Mouse (Mus musculus): ENCODE results near the gene Ranbp3l.

The Ranbp3l gene

DNA sequence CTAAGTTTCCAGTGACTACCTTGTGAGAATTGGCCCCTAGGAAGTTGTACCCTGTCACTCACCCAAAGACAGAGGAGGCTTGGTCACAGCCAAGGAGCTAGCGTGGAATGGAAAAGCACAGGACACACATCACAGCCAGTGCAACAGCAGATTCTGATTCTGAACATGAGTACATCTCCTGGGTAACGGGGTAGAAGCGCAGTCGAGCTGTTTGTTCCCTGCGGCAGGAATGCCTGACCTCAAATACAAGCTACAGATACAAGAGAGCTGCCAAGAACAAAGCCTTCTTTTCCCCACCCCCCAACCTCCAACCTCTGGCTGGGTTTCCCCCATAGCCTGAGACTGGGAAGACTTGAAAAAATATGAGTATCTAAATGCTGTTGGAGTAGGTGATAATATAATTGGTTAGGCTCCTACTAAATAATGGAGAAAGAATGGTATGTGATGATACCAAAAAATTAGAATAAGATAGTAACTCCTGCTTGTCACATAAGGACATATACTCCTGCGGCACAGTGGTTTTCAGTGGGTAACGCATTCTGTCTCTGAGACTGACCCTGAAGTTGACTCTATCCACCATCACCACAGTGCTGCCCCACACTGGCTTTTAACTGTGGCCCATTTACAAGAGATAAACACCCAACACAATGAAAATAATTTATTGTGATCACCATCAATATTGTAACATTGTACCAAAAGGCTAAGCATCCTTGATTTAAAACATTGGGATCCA is 93.6 kb downstream of the Ranbp3l start:
- in situ Hi-C loops (cut with MboI; ENCODE audit: low pct_unique_long_range_greater_than_20kb in 1 of 2, low sequenced_read_pairs in 2 of 2, unreplicated experiment in 1 of 2): no loop called here

GRCm38 (mm10) chr15:9068881-9069280 is 101.1 kb downstream of the Ranbp3l start:
- in situ Hi-C loops (cut with MboI; ENCODE audit: low pct_unique_long_range_greater_than_20kb in 1 of 2, low sequenced_read_pairs in 2 of 2, unreplicated experiment in 1 of 2): no loop called here

GRCm38 (mm10) chr15:9070353-9070752 is 102.6 kb downstream of the Ranbp3l start:
- in situ Hi-C loops (cut with MboI; ENCODE audit: low pct_unique_long_range_greater_than_20kb in 1 of 2, low sequenced_read_pairs in 2 of 2, unreplicated experiment in 1 of 2): no loop called here

- in situ Hi-C loops (cut with MboI; ENCODE audit: low pct_unique_long_range_greater_than_20kb in 1 of 2, low sequenced_read_pairs in 2 of 2, unreplicated experiment in 1 of 2): no loop called here
Measured at GRCm38 (mm10) chr15:9070912-9071555, 103.3 kb downstream of the Ranbp3l start, which contains the start of gene Nadk2. Gene Nadk2 (plus strand): TSS chr15:9071260.

GRCm38 (mm10) chr15:9071556-9072544 is 104.1 kb downstream of the Ranbp3l start:
- in situ Hi-C loops (cut with MboI; ENCODE audit: low pct_unique_long_range_greater_than_20kb in 1 of 2, low sequenced_read_pairs in 2 of 2, unreplicated experiment in 1 of 2): no loop called here

DNA sequence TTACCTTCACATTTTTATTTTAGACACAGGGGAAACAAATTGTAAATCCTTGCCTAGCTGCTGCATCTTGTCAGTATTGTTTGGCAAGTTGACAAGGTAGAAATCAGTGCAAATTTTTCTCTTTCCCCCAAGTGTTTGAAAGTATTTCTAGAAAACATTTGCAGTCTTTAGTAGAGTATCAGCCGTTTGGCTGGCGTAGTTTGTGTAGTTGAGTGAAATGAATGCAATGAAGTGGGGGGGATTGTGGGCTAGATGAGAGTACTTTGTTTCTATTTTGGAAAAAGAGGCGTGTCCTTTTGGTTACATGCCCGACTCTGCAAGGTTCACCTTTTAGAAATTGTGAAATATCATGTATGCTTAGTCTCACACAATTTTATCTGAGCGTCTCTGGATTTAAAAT is 104.9 kb downstream of the Ranbp3l start:
- in situ Hi-C loops (cut with MboI; ENCODE audit: low pct_unique_long_range_greater_than_20kb in 1 of 2, low sequenced_read_pairs in 2 of 2, unreplicated experiment in 1 of 2): no loop called here

GRCm38 (mm10) chr15:9073067-9073608 is 105.4 kb downstream of the Ranbp3l start:
- in situ Hi-C loops (cut with MboI; ENCODE audit: low pct_unique_long_range_greater_than_20kb in 1 of 2, low sequenced_read_pairs in 2 of 2, unreplicated experiment in 1 of 2): no loop called here

- in situ Hi-C loops (cut with MboI; ENCODE audit: low pct_unique_long_range_greater_than_20kb in 1 of 2, low sequenced_read_pairs in 2 of 2, unreplicated experiment in 1 of 2): no loop called here
Measured at GRCm38 (mm10) chr15:9073684-9074083, 105.9 kb downstream of the Ranbp3l start.

- in situ Hi-C loops (cut with MboI; ENCODE audit: low pct_unique_long_range_greater_than_20kb in 1 of 2, low sequenced_read_pairs in 2 of 2, unreplicated experiment in 1 of 2): no loop called here
Measured at GRCm38 (mm10) chr15:9074139-9074538, 106.4 kb downstream of the Ranbp3l start.

DNA sequence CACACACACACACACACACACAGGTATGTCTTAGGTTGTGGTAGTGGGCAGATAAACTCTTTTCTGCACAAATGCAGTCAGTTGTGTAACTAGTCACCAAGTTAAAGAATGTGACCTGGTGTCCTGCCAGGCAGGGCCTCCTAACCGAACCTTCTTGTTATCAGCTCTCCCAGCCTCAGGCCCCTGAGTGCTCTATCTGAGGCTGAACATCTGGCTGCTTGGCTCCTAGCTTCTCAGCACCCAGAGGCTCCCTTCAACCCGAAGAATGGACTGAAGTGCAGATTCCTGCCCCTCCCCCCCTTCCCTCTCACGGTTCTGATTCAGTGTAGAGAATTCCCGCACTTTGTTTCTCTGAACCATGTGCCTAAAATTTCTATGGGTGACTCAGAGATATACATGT is 106.9 kb downstream of the Ranbp3l start:
- in situ Hi-C loops (cut with MboI; ENCODE audit: low pct_unique_long_range_greater_than_20kb in 1 of 2, low sequenced_read_pairs in 2 of 2, unreplicated experiment in 1 of 2): no loop called here

GRCm38 (mm10) chr15:9075608-9076200 is 108.0 kb downstream of the Ranbp3l start:
- in situ Hi-C loops (cut with MboI; ENCODE audit: low pct_unique_long_range_greater_than_20kb in 1 of 2, low sequenced_read_pairs in 2 of 2, unreplicated experiment in 1 of 2): no loop called here

GRCm38 (mm10) chr15:9078481-9079300 is 110.9 kb downstream of the Ranbp3l start:
- in situ Hi-C loops (cut with MboI; ENCODE audit: low pct_unique_long_range_greater_than_20kb in 1 of 2, low sequenced_read_pairs in 2 of 2, unreplicated experiment in 1 of 2): no loop called here

GRCm38 (mm10) chr15:9079626-9080025 is 111.9 kb downstream of the Ranbp3l start:
- in situ Hi-C loops (cut with MboI; ENCODE audit: low pct_unique_long_range_greater_than_20kb in 1 of 2, low sequenced_read_pairs in 2 of 2, unreplicated experiment in 1 of 2): no loop called here

GRCm38 (mm10) chr15:9080206-9080605 is 112.5 kb downstream of the Ranbp3l start:
- in situ Hi-C loops (cut with MboI; ENCODE audit: low pct_unique_long_range_greater_than_20kb in 1 of 2, low sequenced_read_pairs in 2 of 2, unreplicated experiment in 1 of 2): no loop called here

DNA sequence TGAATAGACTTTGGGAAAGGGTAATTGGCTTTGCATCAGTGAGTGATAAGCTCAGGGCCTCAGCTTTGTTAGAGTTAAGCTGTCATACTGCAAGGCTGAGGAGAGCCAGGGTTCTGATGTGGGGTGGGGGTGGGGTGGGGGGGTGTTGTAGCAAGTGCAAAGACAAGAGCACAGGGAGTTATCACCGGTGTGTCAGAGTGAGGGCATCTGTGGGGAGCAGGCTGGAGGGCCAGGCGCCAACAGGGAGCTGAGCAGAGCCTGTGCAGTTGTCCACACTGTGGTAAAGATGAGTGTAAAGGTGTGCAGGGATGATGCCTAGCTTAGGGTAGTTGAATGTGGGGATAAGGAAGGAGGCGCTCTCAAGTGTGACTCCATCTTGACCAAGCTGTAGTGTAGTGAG is 113.5 kb downstream of the Ranbp3l start:
- in situ Hi-C loops (cut with MboI; ENCODE audit: low pct_unique_long_range_greater_than_20kb in 1 of 2, low sequenced_read_pairs in 2 of 2, unreplicated experiment in 1 of 2): no loop called here

GRCm38 (mm10) chr15:9082753-9083152 is 115.0 kb downstream of the Ranbp3l start:
- in situ Hi-C loops (cut with MboI; ENCODE audit: low pct_unique_long_range_greater_than_20kb in 1 of 2, low sequenced_read_pairs in 2 of 2, unreplicated experiment in 1 of 2): no loop called here

GRCm38 (mm10) chr15:9086813-9087212 is 119.1 kb downstream of the Ranbp3l start:
- in situ Hi-C loops (cut with MboI; ENCODE audit: low pct_unique_long_range_greater_than_20kb in 1 of 2, low sequenced_read_pairs in 2 of 2, unreplicated experiment in 1 of 2): no loop called here

- in situ Hi-C loops (cut with MboI; ENCODE audit: low pct_unique_long_range_greater_than_20kb in 1 of 2, low sequenced_read_pairs in 2 of 2, unreplicated experiment in 1 of 2): no loop called here
Measured at GRCm38 (mm10) chr15:9087421-9087820, 119.7 kb downstream of the Ranbp3l start.
